Mouse (Mus musculus): ENCODE results near the gene Defa31. TPM values are rescaled to one million over a fixed set of nuclear protein-coding genes. Genes with fewer than 3 reads are reported as not detected.
"Not testable (repeated sequence)": the region's sequence is repeated elsewhere in the genome, so short reads cannot be mapped to it uniquely, and the experiment has no call there.

Defa31 gene
- not detected in 2 replicates for polyA plus RNA-seq (2015; fragmentation: Nextera tagmentation; extraction: Ambion mirVana)

- WGBS, result no CpG with 5 or more reads among the region's 1 CpGs
- H3K9me3 ChIP-seq (replicated peaks); H3K4me2 ChIP-seq; H3K36me3 ChIP-seq; H3K9ac ChIP-seq; ATAC-seq (replicated peaks; ENCODE audit: low FRiP score); H3K27me3 ChIP-seq; H3K27ac ChIP-seq; H3K4me1 ChIP-seq; H3K4me3 ChIP-seq (replicated peaks): not testable (repeated sequence)
Measured at GRCm38 (mm10) chr8:21191314-21191713, at the start of gene Defa31. Gene Defa31, plus strand, starts transcription at chr8:21191614.

GRCm38 (mm10) chr8:21161977-21162376, 29.4 kb upstream of the Defa31 start, which contains the start of gene Defa22:
Gene Defa22, plus strand, starts transcription at chr8:21162277.
- not testable (repeated sequence) for H3K27ac ChIP-seq; H3K4me1 ChIP-seq; ATAC-seq (replicated peaks; ENCODE audit: low FRiP score); H3K9ac ChIP-seq; H3K27me3 ChIP-seq; H3K36me3 ChIP-seq; H3K4me2 ChIP-seq; H3K9me3 ChIP-seq (replicated peaks); H3K4me3 ChIP-seq (replicated peaks)
- WGBS, result no CpG with 5 or more reads among the region's 1 CpGs

GRCm38 (mm10) chr8:21201261-21201660, 9.8 kb downstream of the Defa31 start, which contains the start of gene Gm15293:
Gene Gm15293, plus strand, starts transcription at chr8:21201561.
- H3K9ac ChIP-seq; H3K4me3 ChIP-seq (replicated peaks); H3K4me2 ChIP-seq; H3K9me3 ChIP-seq (replicated peaks); H3K36me3 ChIP-seq; H3K27ac ChIP-seq; H3K4me1 ChIP-seq; H3K27me3 ChIP-seq; ATAC-seq (replicated peaks; ENCODE audit: low FRiP score): not testable (repeated sequence)
- no CpG with 5 or more reads among the region's 1 CpGs for WGBS

Other genes with a start within 250 kb of the Defa31 start
- not detected in 2 replicates for gene AY761185, start 246.9 kb upstream of the Defa31 start, polyA plus RNA-seq (2015; fragmentation: Nextera tagmentation; extraction: Ambion mirVana)
- gene Defa21, start 166.1 kb upstream of the Defa31 start, polyA plus RNA-seq (2015; fragmentation: Nextera tagmentation; extraction: Ambion mirVana), result not detected in 2 replicates
- not detected in 2 replicates for gene Defa23, start 136.6 kb upstream of the Defa31 start, polyA plus RNA-seq (2015; fragmentation: Nextera tagmentation; extraction: Ambion mirVana)
- not detected in 2 replicates for gene Defa35, start 126.6 kb upstream of the Defa31 start, polyA plus RNA-seq (2015; fragmentation: Nextera tagmentation; extraction: Ambion mirVana)
- not detected in 2 replicates for gene Defa25, start 107.2 kb upstream of the Defa31 start, polyA plus RNA-seq (2015; fragmentation: Nextera tagmentation; extraction: Ambion mirVana)
- gene Gm14851, start 95.6 kb upstream of the Defa31 start, polyA plus RNA-seq (2015; fragmentation: Nextera tagmentation; extraction: Ambion mirVana), result not detected in 2 replicates
- not detected in 2 replicates for gene Defa30, start 57.0 kb upstream of the Defa31 start, polyA plus RNA-seq (2015; fragmentation: Nextera tagmentation; extraction: Ambion mirVana)
- not detected in 2 replicates for gene Defa22, start 29.3 kb upstream of the Defa31 start, polyA plus RNA-seq (2015; fragmentation: Nextera tagmentation; extraction: Ambion mirVana)
- gene Gm15293, start 9.9 kb downstream of the Defa31 start, polyA plus RNA-seq (2015; fragmentation: Nextera tagmentation; extraction: Ambion mirVana), result not detected in 2 replicates
- gene Gm15292, start 58.1 kb downstream of the Defa31 start, polyA plus RNA-seq (2015; fragmentation: Nextera tagmentation; extraction: Ambion mirVana), result not detected in 2 replicates
- not detected in 2 replicates for gene Defa27, start 123.9 kb downstream of the Defa31 start, polyA plus RNA-seq (2015; fragmentation: Nextera tagmentation; extraction: Ambion mirVana)
- not detected in 2 replicates for gene Defa29, start 135.4 kb downstream of the Defa31 start, polyA plus RNA-seq (2015; fragmentation: Nextera tagmentation; extraction: Ambion mirVana)
- gene Defa2, start 186.9 kb downstream of the Defa31 start, polyA plus RNA-seq (2015; fragmentation: Nextera tagmentation; extraction: Ambion mirVana), result not detected in 2 replicates
- not detected in 2 replicates for gene Defa33, start 200.2 kb downstream of the Defa31 start, polyA plus RNA-seq (2015; fragmentation: Nextera tagmentation; extraction: Ambion mirVana)
- gene Defa36, start 235.8 kb downstream of the Defa31 start, polyA plus RNA-seq (2015; fragmentation: Nextera tagmentation; extraction: Ambion mirVana), result not detected in 2 replicates